Mouse (Mus musculus): ENCODE measurements around the gene B4galnt3. TPM values are rescaled to one million over a fixed set of nuclear protein-coding genes. Genes with fewer than 3 reads are reported as not detected.

B4galnt3 gene
- polyA plus RNA-seq, 1 experiment, result 0.10 TPM

DNA sequence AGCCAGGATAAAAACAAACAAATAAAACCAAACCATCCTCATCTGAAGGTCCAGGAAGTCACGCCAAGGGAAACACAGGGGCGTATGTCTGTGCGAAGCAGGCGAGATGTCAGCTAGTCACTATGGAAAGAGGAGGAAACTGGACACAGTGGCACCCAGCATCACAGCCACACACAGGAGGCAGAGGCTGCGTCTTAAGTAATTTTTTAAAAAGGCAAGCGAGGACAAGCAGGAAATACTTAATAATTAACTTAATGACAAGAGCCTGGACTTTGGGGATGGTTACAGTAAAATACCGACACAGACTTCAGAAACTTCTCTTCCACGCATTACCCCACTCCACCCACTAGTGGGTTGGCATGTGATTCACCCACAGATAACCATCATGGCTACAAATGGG lies 51.8 kb downstream of the B4galnt3 start:
- no peak for TF ChIP-seq TCF12 (IDR thresholded peaks at IDR 0.05; ENCODE audit: insufficient read depth, poor library complexity, severe bottlenecking)
- no peak for TF ChIP-seq USF1 (IDR thresholded peaks at IDR 0.05; ENCODE audit: low read depth)
- no peak for TF ChIP-seq POLR2AphosphoS2 (IDR thresholded peaks at IDR 0.05; ENCODE audit: insufficient read length, low read depth)
- TF ChIP-seq MAX (IDR thresholded peaks at IDR 0.05; ENCODE audit: low read depth), result no peak
- no peak for TF ChIP-seq MYOD1 (IDR thresholded peaks at IDR 0.05; ENCODE audit: control insufficient read depth in 1 of 3, insufficient read length in 2 of 3, low read depth in 2 of 3)
- Histone ChIP-seq H3K4me2 (ENCODE audit: low read depth) (no peak overlapping the region), H3K36me3 (ENCODE audit: control insufficient read depth, insufficient read depth) (no peaks in the 10 kb centered on the region), H3K27me3 (ENCODE audit: control insufficient read depth, insufficient read depth, insufficient read length) (peaks cover 6% of the 10 kb centered on the region), H3K4me3 (no peak overlapping the region), H3K79me2 (ENCODE audit: control insufficient read depth, insufficient read depth) (no peaks in the 10 kb centered on the region), H3ac (ENCODE audit: control insufficient read depth, insufficient read length) (no peak overlapping the region)

GRCm38 (mm10) chr6:120241453-120241852 lies 52.9 kb downstream of the B4galnt3 start:
- Histone ChIP-seq H3K4me3 (no peak overlapping the region), H3ac (ENCODE audit: control insufficient read depth, insufficient read length) (no peak overlapping the region), H3K4me2 (ENCODE audit: low read depth) (no peak overlapping the region), H3K36me3 (ENCODE audit: control insufficient read depth, insufficient read depth) (no peaks in the 10 kb centered on the region), H3K27me3 (ENCODE audit: control insufficient read depth, insufficient read depth, insufficient read length) (peaks cover 7% of the 10 kb centered on the region), H3K79me2 (ENCODE audit: control insufficient read depth, insufficient read depth) (no peaks in the 10 kb centered on the region)
- TF ChIP-seq MAX (IDR thresholded peaks at IDR 0.05; ENCODE audit: low read depth), result no peak
- no peak for TF ChIP-seq CEBPB (IDR thresholded peaks at IDR 0.05; ENCODE audit: insufficient read depth, poor library complexity, severe bottlenecking)
- no peak for TF ChIP-seq POLR2AphosphoS2 (IDR thresholded peaks at IDR 0.05; ENCODE audit: insufficient read length, low read depth)
- no peak for TF ChIP-seq MYOG (IDR thresholded peaks at IDR 0.05; ENCODE audit: control insufficient read depth in 1 of 3, insufficient read depth in 1 of 3, insufficient read length in 2 of 3, low read depth in 2 of 3)
- no peak for TF ChIP-seq E2F4 (IDR thresholded peaks at IDR 0.05; ENCODE audit: insufficient read depth)
- no peak for TF ChIP-seq TCF3 (IDR thresholded peaks at IDR 0.05; ENCODE audit: insufficient read length, low read depth)
- TF ChIP-seq POLR2A (IDR thresholded peaks at IDR 0.05; ENCODE audit: insufficient read length, low read depth), result no peak
- no peak for TF ChIP-seq USF1 (IDR thresholded peaks at IDR 0.05; ENCODE audit: low read depth)
- no peak for TF ChIP-seq MYOD1 (IDR thresholded peaks at IDR 0.05; ENCODE audit: control insufficient read depth in 1 of 3, insufficient read length in 2 of 3, low read depth in 2 of 3)
- no peak for TF ChIP-seq TCF12 (IDR thresholded peaks at IDR 0.05; ENCODE audit: insufficient read depth, poor library complexity, severe bottlenecking)

DNA sequence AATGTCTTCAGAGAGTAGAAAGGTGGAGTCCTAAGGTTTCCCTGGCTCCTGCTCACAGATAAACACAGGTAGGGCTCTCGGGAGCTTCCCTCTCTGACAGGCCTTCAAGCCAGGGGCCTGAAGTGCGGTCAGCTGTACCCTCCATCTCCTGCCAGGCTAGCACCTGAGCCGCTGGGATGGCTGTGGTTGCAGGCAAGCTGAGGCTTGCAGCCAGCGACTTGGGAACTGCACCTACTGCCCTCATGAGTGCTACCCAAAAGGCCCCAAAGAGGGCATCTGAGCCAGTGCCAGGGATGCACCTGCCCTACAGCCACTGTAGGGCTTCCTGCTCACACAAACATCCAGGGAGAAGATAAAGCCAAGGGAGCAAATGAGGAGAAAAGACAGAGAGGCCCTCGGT lies 53.9 kb downstream of the B4galnt3 start:
- Histone ChIP-seq H3K36me3 (ENCODE audit: control insufficient read depth, insufficient read depth) (no peaks in the 10 kb centered on the region), H3ac (ENCODE audit: control insufficient read depth, insufficient read length) (no peak overlapping the region), H3K4me3 (no peak overlapping the region), H3K79me2 (ENCODE audit: control insufficient read depth, insufficient read depth) (no peaks in the 10 kb centered on the region), H3K4me2 (ENCODE audit: low read depth) (no peak overlapping the region), H3K27me3 (ENCODE audit: control insufficient read depth, insufficient read depth, insufficient read length) (peaks cover 11% of the 10 kb centered on the region)
- TF ChIP-seq TCF12 (IDR thresholded peaks at IDR 0.05; ENCODE audit: insufficient read depth, poor library complexity, severe bottlenecking), result no peak
- no peak for TF ChIP-seq CEBPB (IDR thresholded peaks at IDR 0.05; ENCODE audit: insufficient read depth, poor library complexity, severe bottlenecking)
- no peak for TF ChIP-seq POLR2A (IDR thresholded peaks at IDR 0.05; ENCODE audit: insufficient read length, low read depth)
- no peak for TF ChIP-seq REST (IDR thresholded peaks at IDR 0.05; ENCODE audit: insufficient read depth, insufficient read length)
- TF ChIP-seq USF1 (IDR thresholded peaks at IDR 0.05; ENCODE audit: low read depth), result no peak
- TF ChIP-seq SRF (IDR thresholded peaks at IDR 0.05; ENCODE audit: control insufficient read depth, insufficient read length, low read depth), result no peak
- no peak for TF ChIP-seq E2F4 (IDR thresholded peaks at IDR 0.05; ENCODE audit: insufficient read depth)
- no peak for TF ChIP-seq MYOG (IDR thresholded peaks at IDR 0.05; ENCODE audit: control insufficient read depth in 1 of 3, insufficient read depth in 1 of 3, insufficient read length in 2 of 3, low read depth in 2 of 3)

- peaks cover 14% of the 10 kb centered on the region for H3K27me3 ChIP-seq (ENCODE audit: control insufficient read depth, insufficient read depth, insufficient read length)
- TF ChIP-seq SRF (IDR thresholded peaks at IDR 0.05; ENCODE audit: control insufficient read depth, insufficient read length, low read depth) (no peak), REST (IDR thresholded peaks at IDR 0.05; ENCODE audit: insufficient read depth, insufficient read length) (no peak), MYOD1 (IDR thresholded peaks at IDR 0.05; ENCODE audit: control insufficient read depth in 1 of 3, insufficient read length in 2 of 3, low read depth in 2 of 3) (no peak), MYOG (IDR thresholded peaks at IDR 0.05; ENCODE audit: control insufficient read depth in 1 of 3, insufficient read depth in 1 of 3, insufficient read length in 2 of 3, low read depth in 2 of 3) (no peak), USF1 (IDR thresholded peaks at IDR 0.05; ENCODE audit: low read depth) (no peak), POLR2AphosphoS2 (IDR thresholded peaks at IDR 0.05; ENCODE audit: insufficient read length, low read depth) (no peak), TCF12 (IDR thresholded peaks at IDR 0.05; ENCODE audit: insufficient read depth, poor library complexity, severe bottlenecking) (no peak), CEBPB (IDR thresholded peaks at IDR 0.05; ENCODE audit: insufficient read depth, poor library complexity, severe bottlenecking) (no peak)
- H3K36me3 ChIP-seq (ENCODE audit: control insufficient read depth, insufficient read depth), result no peaks in the 10 kb centered on the region
- no peaks in the 10 kb centered on the region for H3K79me2 ChIP-seq (ENCODE audit: control insufficient read depth, insufficient read depth)
- no peak overlapping the region for H3ac ChIP-seq (ENCODE audit: control insufficient read depth, insufficient read length)
- no peak overlapping the region for H3K4me2 ChIP-seq (ENCODE audit: low read depth)
- H3K4me3 ChIP-seq, result no peak overlapping the region
These were observed 58.5 kb downstream of the B4galnt3 start for GRCm38 (mm10) chr6:120235874-120236273.

DNA sequence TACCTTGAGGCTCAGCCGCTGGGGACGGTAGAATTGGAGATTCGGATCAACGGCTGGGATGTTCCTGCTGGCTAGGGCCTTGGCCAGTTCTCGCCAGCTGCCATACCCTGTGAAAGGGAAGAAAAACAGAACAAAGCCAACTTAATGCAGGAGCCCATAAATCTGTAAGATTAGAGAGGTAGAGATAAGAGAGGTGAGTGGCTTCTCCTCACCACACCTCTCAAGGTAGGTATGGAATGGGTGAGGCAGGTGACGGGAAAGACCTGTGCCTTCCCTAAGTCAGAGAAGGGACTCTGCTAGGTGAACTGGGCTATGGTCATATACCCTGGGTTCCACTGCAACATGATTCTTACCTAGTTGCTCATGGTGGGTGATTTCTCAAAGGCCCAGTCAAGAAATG lies 61.5 kb downstream of the B4galnt3 start:
- H3K4me2 ChIP-seq (ENCODE audit: low read depth), result no peak overlapping the region
- H3K4me3 ChIP-seq, result no peak overlapping the region
- no peaks in the 10 kb centered on the region for H3K79me2 ChIP-seq (ENCODE audit: control insufficient read depth, insufficient read depth)
- H3ac ChIP-seq (ENCODE audit: control insufficient read depth, insufficient read length), result no peak overlapping the region
- H3K27me3 ChIP-seq (ENCODE audit: control insufficient read depth, insufficient read depth, insufficient read length), result peaks cover 8% of the 10 kb centered on the region
- H3K36me3 ChIP-seq (ENCODE audit: control insufficient read depth, insufficient read depth), result no peaks in the 10 kb centered on the region
- no peak for TF ChIP-seq CEBPB (IDR thresholded peaks at IDR 0.05; ENCODE audit: insufficient read depth, poor library complexity, severe bottlenecking)
- no peak for TF ChIP-seq MYOD1 (IDR thresholded peaks at IDR 0.05; ENCODE audit: control insufficient read depth in 1 of 3, insufficient read length in 2 of 3, low read depth in 2 of 3)
- no peak for TF ChIP-seq POLR2A (IDR thresholded peaks at IDR 0.05; ENCODE audit: insufficient read length, low read depth)
- no peak for TF ChIP-seq USF1 (IDR thresholded peaks at IDR 0.05; ENCODE audit: low read depth)
- no peak for TF ChIP-seq REST (IDR thresholded peaks at IDR 0.05; ENCODE audit: insufficient read depth, insufficient read length)
- no peak for TF ChIP-seq POLR2AphosphoS2 (IDR thresholded peaks at IDR 0.05; ENCODE audit: insufficient read length, low read depth)
- no peak for TF ChIP-seq MAX (IDR thresholded peaks at IDR 0.05; ENCODE audit: low read depth)
- no peak for TF ChIP-seq SRF (IDR thresholded peaks at IDR 0.05; ENCODE audit: control insufficient read depth, insufficient read length, low read depth)
